Mouse (Mus musculus): Measurements from ENCODE around the gene Zfp385c. TPM values are rescaled to one million over a fixed set of nuclear protein-coding genes. Genes with fewer than 3 reads are reported as not detected.

Zfp385c gene
- polyA plus RNA-seq (2014; fragmentation: Illumina TruSeq; extraction: RNeasy Lipid Tissue Mini Kit (QIAGEN cat#74804); ENCODE audit: low read depth, low replicate concordance), result 0.11 TPM

GRCm38 (mm10) chr11:100692164-100692616 lies at the start of gene Zfp385c:
Gene Zfp385c (minus strand): TSS chr11:100692455.

DNA sequence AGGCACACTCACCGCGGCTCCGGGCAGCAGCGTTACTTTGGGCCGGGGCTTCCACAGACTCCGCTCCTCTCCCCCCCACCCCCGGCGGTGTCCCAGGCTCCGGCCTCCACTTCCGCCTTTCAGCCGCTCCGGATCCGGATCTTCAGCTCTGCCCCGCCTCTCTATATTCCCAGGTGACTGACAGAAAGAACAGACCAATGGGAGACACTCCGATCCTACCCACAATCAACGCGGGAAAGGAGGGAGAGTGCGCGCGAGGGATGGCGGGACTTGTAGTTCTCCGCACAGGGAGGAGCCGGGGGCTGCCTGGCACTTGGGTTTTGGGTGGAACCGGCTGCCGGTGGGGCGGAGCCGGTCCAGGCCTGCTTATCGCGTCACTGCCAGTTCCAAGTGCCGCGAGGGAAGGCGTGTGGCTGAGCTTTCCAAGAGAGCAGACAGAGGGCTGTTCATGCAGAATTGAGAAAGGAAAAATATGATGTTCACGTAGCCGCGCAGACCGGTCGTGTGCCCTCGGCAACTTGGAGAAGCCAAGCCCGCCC lies 45.9 kb upstream of the Zfp385c start, which contains the start of gene Rab5c:
Rab5c (minus strand) TSS at position 150 of the 539 bp plus-strand sequence.

DNA sequence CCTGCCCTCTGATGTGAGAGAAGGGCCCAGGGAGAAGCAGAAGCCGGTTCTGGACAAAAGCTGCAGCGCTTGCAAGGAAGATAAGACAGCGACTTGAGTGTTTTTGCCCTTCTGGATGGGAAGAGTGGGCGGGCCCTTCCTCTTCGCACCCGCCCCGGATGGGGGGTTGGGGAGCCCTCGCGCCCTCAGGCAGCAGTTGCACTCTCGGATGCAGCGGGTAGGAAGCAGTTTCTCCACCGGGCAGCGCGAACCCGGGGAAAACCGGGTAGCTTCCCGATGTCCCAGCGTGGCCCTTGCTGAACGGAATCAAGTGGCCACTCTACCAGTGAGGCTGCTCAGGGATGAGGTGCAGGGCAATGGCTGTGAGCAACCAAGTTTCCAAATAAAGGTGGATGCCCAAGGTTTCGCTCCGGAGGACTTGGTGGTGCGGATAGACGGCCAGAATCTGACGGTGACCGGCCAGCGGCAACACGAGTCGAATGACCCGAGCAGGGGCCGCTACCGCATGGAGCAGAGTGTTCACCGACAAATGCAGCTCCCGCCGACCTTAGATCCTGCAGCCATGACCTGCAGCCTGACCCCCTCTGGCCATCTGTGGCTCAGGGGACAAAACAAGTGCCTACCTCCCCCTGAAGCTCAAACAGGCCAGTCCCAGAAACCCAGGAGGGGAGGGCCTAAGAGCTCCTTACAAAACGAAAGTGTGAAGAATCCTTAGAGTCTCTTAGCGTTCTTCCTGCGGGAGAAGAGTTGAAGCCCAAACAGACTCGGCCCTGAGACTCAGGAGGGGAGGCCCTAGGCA lies 21.7 kb upstream of the Zfp385c start, which contains the start of gene Hspb9:
Hspb9 (plus strand) TSS at position 116 of the 799 bp plus-strand sequence.

DNA sequence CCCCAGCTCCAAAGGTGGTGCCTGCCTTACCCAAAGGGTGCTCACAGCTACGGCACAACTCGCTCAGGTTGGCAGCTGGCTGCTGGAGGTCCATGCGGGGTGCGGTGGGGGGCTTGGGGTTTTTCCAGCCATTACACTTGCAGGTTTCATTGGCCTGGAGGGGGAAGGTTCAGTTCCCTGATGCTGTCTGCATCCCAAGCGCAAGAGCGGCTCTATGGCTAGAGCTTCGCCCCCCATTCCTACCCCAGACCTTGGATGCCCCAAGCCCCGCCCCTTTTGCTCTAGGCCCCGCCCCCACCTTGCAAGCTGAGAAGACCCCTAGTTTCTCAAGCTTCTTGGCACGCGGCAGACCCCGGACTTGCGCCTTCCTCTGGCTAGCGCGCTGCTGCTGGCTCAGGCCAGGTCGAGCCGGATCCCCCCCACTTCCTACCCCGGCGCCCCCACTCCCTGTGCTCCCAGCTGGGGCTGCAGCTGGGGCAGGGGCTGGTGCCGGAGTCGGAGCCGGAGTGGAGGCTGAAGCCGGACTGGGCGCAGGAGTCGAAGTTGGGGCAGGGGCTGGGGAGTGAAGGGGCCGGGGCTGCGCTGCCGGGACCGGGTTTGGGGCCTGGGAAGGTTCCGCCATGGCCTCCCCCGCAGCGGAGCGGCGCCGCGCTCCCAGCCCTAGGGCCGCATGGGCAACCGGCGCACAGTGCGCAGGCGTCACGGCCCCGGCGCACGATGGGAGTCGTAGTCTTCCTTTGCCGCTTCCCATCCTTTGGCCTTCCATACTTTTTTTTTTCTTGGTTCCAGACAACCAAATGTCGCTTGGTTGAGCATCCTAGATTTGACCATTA lies 19.7 kb upstream of the Zfp385c start, which contains the start of gene Kat2a:
Kat2a (minus strand) TSS at position 683 of the 833 bp plus-strand sequence.

DNA sequence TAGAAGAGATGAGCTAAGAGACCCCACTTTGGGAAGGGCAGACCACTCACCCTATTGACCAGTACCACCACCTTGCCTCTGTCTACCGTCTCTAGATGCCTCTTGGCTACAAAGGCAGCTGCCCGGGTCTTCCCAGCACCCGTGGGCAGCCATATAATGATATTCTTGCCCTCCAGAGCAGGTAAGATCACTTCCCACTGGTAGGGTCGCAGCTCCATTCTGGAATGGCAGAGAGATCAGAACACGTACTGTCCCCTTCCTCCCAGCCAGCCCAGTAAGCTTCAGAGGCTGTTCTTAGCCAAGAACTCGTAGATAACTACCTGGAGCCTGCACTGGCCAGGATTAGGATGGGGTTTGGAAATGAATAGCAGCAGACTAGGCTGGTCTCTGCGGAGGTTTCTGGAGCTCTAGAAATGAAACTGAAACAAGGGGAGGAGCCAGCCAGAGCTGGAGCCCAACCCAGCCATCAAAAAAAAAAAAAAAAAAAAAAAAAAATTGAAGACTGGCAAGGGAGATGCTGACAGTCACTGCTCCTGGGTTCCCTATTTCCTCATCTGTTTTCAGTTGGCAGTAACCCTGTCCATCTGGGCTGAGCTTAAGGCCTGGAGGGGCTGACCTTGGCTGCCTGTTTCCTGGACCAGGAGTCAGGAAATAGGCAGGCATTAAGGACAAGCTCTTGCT lies 11.7 kb upstream of the Zfp385c start, which contains the start of gene Dhx58:
Dhx58 (minus strand) TSS at position 421 of the 681 bp plus-strand sequence.

GRCm38 (mm10) chr11:100619982-100620381 lies 72.3 kb downstream of the Zfp385c start, which contains the start of gene Dnajc7:
Gene Dnajc7 (minus strand): TSS chr11:100620168.

GRCm38 (mm10) chr11:100618761-100619484 lies 73.3 kb downstream of the Zfp385c start, which contains the start of gene Nkiras2:
Gene Nkiras2 (plus strand): TSS chr11:100619244.

Other genes starting within 250 kb of the Zfp385c start
- 25.2 TPM for gene Klhl11, start 219.7 kb downstream of the Zfp385c start, polyA plus RNA-seq (2014; fragmentation: Illumina TruSeq; extraction: RNeasy Lipid Tissue Mini Kit (QIAGEN cat#74804); ENCODE audit: low read depth, low replicate concordance)
- gene Acly, start 164.5 kb downstream of the Zfp385c start, polyA plus RNA-seq (2014; fragmentation: Illumina TruSeq; extraction: RNeasy Lipid Tissue Mini Kit (QIAGEN cat#74804); ENCODE audit: low read depth, low replicate concordance), result 16.8 TPM
- 67.7 TPM for gene Ttc25, start 146.8 kb downstream of the Zfp385c start, polyA plus RNA-seq (2014; fragmentation: Illumina TruSeq; extraction: RNeasy Lipid Tissue Mini Kit (QIAGEN cat#74804); ENCODE audit: low read depth, low replicate concordance)
- gene Cnp, start 117.6 kb downstream of the Zfp385c start, polyA plus RNA-seq (2014; fragmentation: Illumina TruSeq; extraction: RNeasy Lipid Tissue Mini Kit (QIAGEN cat#74804); ENCODE audit: low read depth, low replicate concordance), result 1.2 TPM
- gene Nkiras2, start 73.2 kb downstream of the Zfp385c start, polyA plus RNA-seq (2014; fragmentation: Illumina TruSeq; extraction: RNeasy Lipid Tissue Mini Kit (QIAGEN cat#74804); ENCODE audit: low read depth, low replicate concordance), result 13.0 TPM
- gene Dnajc7, start 72.3 kb downstream of the Zfp385c start, polyA plus RNA-seq (2014; fragmentation: Illumina TruSeq; extraction: RNeasy Lipid Tissue Mini Kit (QIAGEN cat#74804); ENCODE audit: low read depth, low replicate concordance), result 259 TPM
- 6.3 TPM for gene Dhx58, start 11.8 kb upstream of the Zfp385c start, polyA plus RNA-seq (2014; fragmentation: Illumina TruSeq; extraction: RNeasy Lipid Tissue Mini Kit (QIAGEN cat#74804); ENCODE audit: low read depth, low replicate concordance)
- gene Kat2a, start 20.0 kb upstream of the Zfp385c start, polyA plus RNA-seq (2014; fragmentation: Illumina TruSeq; extraction: RNeasy Lipid Tissue Mini Kit (QIAGEN cat#74804); ENCODE audit: low read depth, low replicate concordance), result 2.8 TPM
- 93.0 TPM for gene Hspb9, start 21.4 kb upstream of the Zfp385c start, polyA plus RNA-seq (2014; fragmentation: Illumina TruSeq; extraction: RNeasy Lipid Tissue Mini Kit (QIAGEN cat#74804); ENCODE audit: low read depth, low replicate concordance)
- gene Rab5c, start 45.8 kb upstream of the Zfp385c start, polyA plus RNA-seq (2014; fragmentation: Illumina TruSeq; extraction: RNeasy Lipid Tissue Mini Kit (QIAGEN cat#74804); ENCODE audit: low read depth, low replicate concordance), result 10.5 TPM
- not detected for gene Kcnh4, start 67.5 kb upstream of the Zfp385c start, polyA plus RNA-seq (2014; fragmentation: Illumina TruSeq; extraction: RNeasy Lipid Tissue Mini Kit (QIAGEN cat#74804); ENCODE audit: low read depth, low replicate concordance)
- not detected for gene Hcrt, start 70.5 kb upstream of the Zfp385c start, polyA plus RNA-seq (2014; fragmentation: Illumina TruSeq; extraction: RNeasy Lipid Tissue Mini Kit (QIAGEN cat#74804); ENCODE audit: low read depth, low replicate concordance)
- gene Ghdc, start 78.5 kb upstream of the Zfp385c start, polyA plus RNA-seq (2014; fragmentation: Illumina TruSeq; extraction: RNeasy Lipid Tissue Mini Kit (QIAGEN cat#74804); ENCODE audit: low read depth, low replicate concordance), result 0.18 TPM
- gene Stat5b, start 158.3 kb upstream of the Zfp385c start, polyA plus RNA-seq (2014; fragmentation: Illumina TruSeq; extraction: RNeasy Lipid Tissue Mini Kit (QIAGEN cat#74804); ENCODE audit: low read depth, low replicate concordance), result 0.42 TPM
- 0.85 TPM for gene Stat5a, start 166.9 kb upstream of the Zfp385c start, polyA plus RNA-seq (2014; fragmentation: Illumina TruSeq; extraction: RNeasy Lipid Tissue Mini Kit (QIAGEN cat#74804); ENCODE audit: low read depth, low replicate concordance)
- 10.7 TPM for gene Stat3, start 247.1 kb upstream of the Zfp385c start, polyA plus RNA-seq (2014; fragmentation: Illumina TruSeq; extraction: RNeasy Lipid Tissue Mini Kit (QIAGEN cat#74804); ENCODE audit: low read depth, low replicate concordance)

Data from testis, adult 10 weeks (tissue).